Mouse (Mus musculus): ENCODE results near the gene Cnga4. TPM values are rescaled to one million over a fixed set of nuclear protein-coding genes. Genes with fewer than 3 reads are reported as not detected.

The Cnga4 gene
- polyA plus RNA-seq, 1 experiment from 2014 or later, result not detected

GRCm38 (mm10) chr7:105373976-105374375 is 30.4 kb upstream of the Cnga4 start:
- Histone ChIP-seq H3K36me3 (ENCODE audit: control insufficient read depth, insufficient read depth, low read length) (peaks cover 23% of the 10 kb centered on the region), H3K4me2 (replicated peaks; ENCODE audit: low read depth, low read length) (no peak overlapping the region), H3K27ac (ENCODE audit: low read length) (no peak overlapping the region), H3K4me1 (ENCODE audit: control insufficient read depth, insufficient read depth, low read length) (no peaks in the 10 kb centered on the region), H3K4me3 (ENCODE audit: low read depth, low read length) (no peak overlapping the region), H3K9ac (replicated peaks; ENCODE audit: low read depth, low read length) (no peak overlapping the region), H3K27me3 (ENCODE audit: control insufficient read depth, insufficient read depth, low read length) (no peaks in the 10 kb centered on the region), H3K9me3 (ENCODE audit: control insufficient read depth, low read depth, low read length) (no peaks in the 10 kb centered on the region)
- no peak for ATAC-seq (ENCODE audit: insufficient number of reproducible peaks, insufficient read depth, low FRiP score, low read depth)
- WGBS, result 85% methylated on average over 3 of the region's 3 CpGs

GRCm38 (mm10) chr7:105374866-105375265 is 29.5 kb upstream of the Cnga4 start, which contains the start of gene Gm5901:
Gm5901 (plus strand) TSS chr7:105375038.
- no peak within 1 kb of the TSS for H3K4me3 ChIP-seq (ENCODE audit: low read depth, low read length)
- H3K36me3 ChIP-seq (ENCODE audit: control insufficient read depth, insufficient read depth, low read length), result peaks cover 32% of the 10 kb centered on the region

GRCm38 (mm10) chr7:105380329-105380728 is 24.0 kb upstream of the Cnga4 start:
- Histone ChIP-seq H3K9ac (replicated peaks; ENCODE audit: low read depth, low read length) (no peak overlapping the region), H3K27ac (ENCODE audit: low read length) (no peak overlapping the region), H3K4me3 (ENCODE audit: low read depth, low read length) (no peak overlapping the region), H3K36me3 (ENCODE audit: control insufficient read depth, insufficient read depth, low read length) (peaks cover 68% of the 10 kb centered on the region), H3K27me3 (ENCODE audit: control insufficient read depth, insufficient read depth, low read length) (no peaks in the 10 kb centered on the region), H3K4me1 (ENCODE audit: control insufficient read depth, insufficient read depth, low read length) (no peaks in the 10 kb centered on the region), H3K4me2 (replicated peaks; ENCODE audit: low read depth, low read length) (no peak overlapping the region), H3K9me3 (ENCODE audit: control insufficient read depth, low read depth, low read length) (no peaks in the 10 kb centered on the region)
- WGBS, result 93% methylated on average over 3 of the region's 3 CpGs
- no peak for ATAC-seq (ENCODE audit: insufficient number of reproducible peaks, insufficient read depth, low FRiP score, low read depth)

More at GRCm38 (mm10) chr7:105374866-105375265, 29.5 kb upstream of the Cnga4 start, which contains the start of gene Gm5901:
- Histone ChIP-seq H3K4me1 (ENCODE audit: control insufficient read depth, insufficient read depth, low read length) (no peaks in the 10 kb centered on the region), H3K9me3 (ENCODE audit: control insufficient read depth, low read depth, low read length) (no peaks in the 10 kb centered on the region), H3K27me3 (ENCODE audit: control insufficient read depth, insufficient read depth, low read length) (no peaks in the 10 kb centered on the region), H3K9ac (replicated peaks; ENCODE audit: low read depth, low read length) (no peak within 1 kb of the TSS), H3K4me2 (replicated peaks; ENCODE audit: low read depth, low read length) (no peak within 1 kb of the TSS), H3K27ac (ENCODE audit: low read length) (no peak within 1 kb of the TSS)
- ATAC-seq (ENCODE audit: insufficient number of reproducible peaks, insufficient read depth, low FRiP score, low read depth), result no peak
- 100% methylated on average over 1 of the region's 1 CpGs for WGBS

GRCm38 (mm10) chr7:105387696-105388095 is 16.7 kb upstream of the Cnga4 start:
- Histone ChIP-seq H3K4me3 (ENCODE audit: low read depth, low read length) (no peak overlapping the region), H3K36me3 (ENCODE audit: control insufficient read depth, insufficient read depth, low read length) (peaks cover 70% of the 10 kb centered on the region), H3K4me1 (ENCODE audit: control insufficient read depth, insufficient read depth, low read length) (no peaks in the 10 kb centered on the region), H3K9ac (replicated peaks; ENCODE audit: low read depth, low read length) (no peak overlapping the region), H3K9me3 (ENCODE audit: control insufficient read depth, low read depth, low read length) (no peaks in the 10 kb centered on the region), H3K4me2 (replicated peaks; ENCODE audit: low read depth, low read length) (no peak overlapping the region), H3K27ac (ENCODE audit: low read length) (no peak overlapping the region), H3K27me3 (ENCODE audit: control insufficient read depth, insufficient read depth, low read length) (no peaks in the 10 kb centered on the region)
- ATAC-seq (ENCODE audit: insufficient number of reproducible peaks, insufficient read depth, low FRiP score, low read depth), result no peak
- 93% methylated on average over 2 of the region's 2 CpGs for WGBS

GRCm38 (mm10) chr7:105390236-105390635 is 14.1 kb upstream of the Cnga4 start:
- peaks cover 49% of the 10 kb centered on the region for H3K36me3 ChIP-seq (ENCODE audit: control insufficient read depth, insufficient read depth, low read length)
- ATAC-seq (ENCODE audit: insufficient number of reproducible peaks, insufficient read depth, low FRiP score, low read depth), result no peak
- 95% methylated on average over 2 of the region's 2 CpGs for WGBS

GRCm38 (mm10) chr7:105394606-105395005 is 9.8 kb upstream of the Cnga4 start:
- 59% methylated on average over 1 of the region's 1 CpGs for WGBS
- Histone ChIP-seq H3K4me2 (replicated peaks; ENCODE audit: low read depth, low read length) (no peak overlapping the region), H3K27ac (ENCODE audit: low read length) (no peak overlapping the region), H3K9me3 (ENCODE audit: control insufficient read depth, low read depth, low read length) (no peaks in the 10 kb centered on the region), H3K4me1 (ENCODE audit: control insufficient read depth, insufficient read depth, low read length) (peaks cover 8% of the 10 kb centered on the region; the same call in 1 of the 2 replicates), H3K36me3 (ENCODE audit: control insufficient read depth, insufficient read depth, low read length) (peaks cover 11% of the 10 kb centered on the region), H3K27me3 (ENCODE audit: control insufficient read depth, insufficient read depth, low read length) (no peaks in the 10 kb centered on the region), H3K9ac (replicated peaks; ENCODE audit: low read depth, low read length) (no peak overlapping the region), H3K4me3 (ENCODE audit: low read depth, low read length) (no peak overlapping the region)
- no peak for ATAC-seq (ENCODE audit: insufficient number of reproducible peaks, insufficient read depth, low FRiP score, low read depth)

More at GRCm38 (mm10) chr7:105390236-105390635, 14.1 kb upstream of the Cnga4 start:
- Histone ChIP-seq H3K27me3 (ENCODE audit: control insufficient read depth, insufficient read depth, low read length) (no peaks in the 10 kb centered on the region), H3K9me3 (ENCODE audit: control insufficient read depth, low read depth, low read length) (no peaks in the 10 kb centered on the region), H3K4me2 (replicated peaks; ENCODE audit: low read depth, low read length) (no peak overlapping the region), H3K27ac (ENCODE audit: low read length) (no peak overlapping the region), H3K4me1 (ENCODE audit: control insufficient read depth, insufficient read depth, low read length) (no peaks in the 10 kb centered on the region), H3K9ac (replicated peaks; ENCODE audit: low read depth, low read length) (no peak overlapping the region), H3K4me3 (ENCODE audit: low read depth, low read length) (no peak overlapping the region)

GRCm38 (mm10) chr7:105395131-105395820 is 9.1 kb upstream of the Cnga4 start:
- H3K9me3 ChIP-seq (ENCODE audit: control insufficient read depth, low read depth, low read length), result no peaks in the 10 kb centered on the region
- H3K9ac ChIP-seq (replicated peaks; ENCODE audit: low read depth, low read length), result no peak overlapping the region
- H3K36me3 ChIP-seq (ENCODE audit: control insufficient read depth, insufficient read depth, low read length), result peaks cover 4% of the 10 kb centered on the region; the same call in 1 of the 2 replicates
- H3K27me3 ChIP-seq (ENCODE audit: control insufficient read depth, insufficient read depth, low read length), result no peaks in the 10 kb centered on the region
- peaks cover 8% of the 10 kb centered on the region; the same call in 1 of the 2 replicates for H3K4me1 ChIP-seq (ENCODE audit: control insufficient read depth, insufficient read depth, low read length)
- H3K27ac ChIP-seq (ENCODE audit: low read length), result no peak overlapping the region
- no peak overlapping the region for H3K4me2 ChIP-seq (replicated peaks; ENCODE audit: low read depth, low read length)
- no peak for ATAC-seq (ENCODE audit: insufficient number of reproducible peaks, insufficient read depth, low FRiP score, low read depth)
- no peak overlapping the region for H3K4me3 ChIP-seq (ENCODE audit: low read depth, low read length)

GRCm38 (mm10) chr7:105396126-105396525 is 8.2 kb upstream of the Cnga4 start:
- H3K27me3 ChIP-seq (ENCODE audit: control insufficient read depth, insufficient read depth, low read length), result no peaks in the 10 kb centered on the region
- H3K4me3 ChIP-seq (ENCODE audit: low read depth, low read length), result no peak overlapping the region
- H3K27ac ChIP-seq (ENCODE audit: low read length), result no peak overlapping the region
- peaks cover 2% of the 10 kb centered on the region; the same call in 1 of the 2 replicates for H3K36me3 ChIP-seq (ENCODE audit: control insufficient read depth, insufficient read depth, low read length)
- H3K9ac ChIP-seq (replicated peaks; ENCODE audit: low read depth, low read length), result no peak overlapping the region
- peaks cover 8% of the 10 kb centered on the region; the same call in 1 of the 2 replicates for H3K4me1 ChIP-seq (ENCODE audit: control insufficient read depth, insufficient read depth, low read length)
- no peaks in the 10 kb centered on the region for H3K9me3 ChIP-seq (ENCODE audit: control insufficient read depth, low read depth, low read length)
- ATAC-seq (ENCODE audit: insufficient number of reproducible peaks, insufficient read depth, low FRiP score, low read depth), result no peak
- H3K4me2 ChIP-seq (replicated peaks; ENCODE audit: low read depth, low read length), result no peak overlapping the region
